Mouse (Mus musculus) adrenal gland, postnatal 10 days (tissue): ENCODE measurements around the gene Dlgap4. TPM values are rescaled to one million over a fixed set of nuclear protein-coding genes. Genes with fewer than 3 reads are reported as not detected.

ENCODE experiments used
- DNase-seq: peaks from one replicate; pipeline ENCODE4 v3.0.0; 2021; ENCODE audit warnings: mixed read lengths
- total RNA-seq, 2 experiments: library from RNA; stranded (reverse); gene quantifications; 2 replicates each; pipeline ENCODE4 v1.2.3; 2021

Dlgap4 gene
- total RNA-seq, 2 experiments from 2014 or later, result 36.9 to 40.3 TPM

- DNase-seq, result no peak
Measured at GRCm38 (mm10) chr2:156741265-156741664, 127.8 kb downstream of the Dlgap4 start.

GRCm38 (mm10) chr2:156741998-156742397 is 128.5 kb downstream of the Dlgap4 start:
- DNase-seq, result no peak

- no peak for DNase-seq
Measured at GRCm38 (mm10) chr2:156743248-156743647, 129.7 kb downstream of the Dlgap4 start.

- DNase-seq, result no peak
Measured at GRCm38 (mm10) chr2:156744414-156744813, 130.9 kb downstream of the Dlgap4 start.

- DNase-seq, result peak; percentile 75
Measured at GRCm38 (mm10) chr2:156747315-156747714, 133.8 kb downstream of the Dlgap4 start.

- no peak for DNase-seq
Measured at GRCm38 (mm10) chr2:156749687-156750086, 136.2 kb downstream of the Dlgap4 start.

- DNase-seq, result no peak
Measured at GRCm38 (mm10) chr2:156756937-156757336, 143.4 kb downstream of the Dlgap4 start.

- no peak for DNase-seq
Measured at GRCm38 (mm10) chr2:156760843-156761505, 147.5 kb downstream of the Dlgap4 start.

GRCm38 (mm10) chr2:156761521-156762278 is 148.2 kb downstream of the Dlgap4 start:
- DNase-seq, result no peak

- DNase-seq, result peak; percentile 62
Measured at GRCm38 (mm10) chr2:156762499-156762898, 149.0 kb downstream of the Dlgap4 start.

- DNase-seq, result peak; percentile 88
Measured at GRCm38 (mm10) chr2:156763101-156763500, 149.6 kb downstream of the Dlgap4 start.

- DNase-seq, result no peak
Measured at GRCm38 (mm10) chr2:156764022-156764421, 150.5 kb downstream of the Dlgap4 start.

GRCm38 (mm10) chr2:156764747-156765146 is 151.2 kb downstream of the Dlgap4 start:
- DNase-seq, result no peak

GRCm38 (mm10) chr2:156765593-156765992 is 152.1 kb downstream of the Dlgap4 start:
- DNase-seq, result no peak

- no peak for DNase-seq
Measured at GRCm38 (mm10) chr2:156766227-156767019, 152.9 kb downstream of the Dlgap4 start.

GRCm38 (mm10) chr2:156767108-156767507 is 153.6 kb downstream of the Dlgap4 start:
- no peak for DNase-seq

GRCm38 (mm10) chr2:156769274-156769673 is 155.8 kb downstream of the Dlgap4 start:
- DNase-seq, result no peak

GRCm38 (mm10) chr2:156773470-156773869 is 160.0 kb downstream of the Dlgap4 start:
- no peak for DNase-seq

GRCm38 (mm10) chr2:156774035-156774737 is 160.7 kb downstream of the Dlgap4 start:
- DNase-seq, result no peak

GRCm38 (mm10) chr2:156774738-156775454 is 161.4 kb downstream of the Dlgap4 start, which contains the start of gene Myl9:
TSS of gene Myl9 (plus strand) at chr2:156775420.
- peak; percentile 52 for DNase-seq
